Mouse (Mus musculus): Measurements from ENCODE around the gene Afm.

The Afm gene

GRCm38 (mm10) chr5:90556052-90556451 is 37.3 kb downstream of the Afm start:
- peak; percentile 25 for DNase-seq

GRCm38 (mm10) chr5:90560743-90561142 is 42.0 kb downstream of the Afm start, which contains the start of gene 5830473C10Rik:
5830473C10Rik (plus strand) TSS chr5:90561107.
- peak; percentile 34 for DNase-seq

GRCm38 (mm10) chr5:90561721-90562275 is 43.1 kb downstream of the Afm start:
- peak; percentile 31 for DNase-seq

GRCm38 (mm10) chr5:90562880-90563279 is 44.1 kb downstream of the Afm start:
- DNase-seq: peak; percentile 54

- peak; percentile 18 for DNase-seq
These were observed 45.4 kb downstream of the Afm start for GRCm38 (mm10) chr5:90564161-90564560.

- no peak for DNase-seq
These were observed 46.5 kb downstream of the Afm start for GRCm38 (mm10) chr5:90565205-90565604.

- DNase-seq: peak; percentile 67
These were observed 49.1 kb downstream of the Afm start for GRCm38 (mm10) chr5:90567788-90568187.

- peak; percentile 19 for DNase-seq
These were observed 49.6 kb downstream of the Afm start for GRCm38 (mm10) chr5:90568338-90568737.

GRCm38 (mm10) chr5:90571216-90571615 is 52.5 kb downstream of the Afm start:
- peak; percentile 5 for DNase-seq

GRCm38 (mm10) chr5:90577751-90578150 is 59.0 kb downstream of the Afm start:
- DNase-seq: peak; percentile 86

GRCm38 (mm10) chr5:90579556-90579955 is 60.8 kb downstream of the Afm start:
- DNase-seq: no peak

- no peak for DNase-seq
These were observed 63.4 kb downstream of the Afm start for GRCm38 (mm10) chr5:90582179-90582578.

GRCm38 (mm10) chr5:90584799-90585198 is 66.1 kb downstream of the Afm start:
- peak; percentile 19 for DNase-seq

- no peak for DNase-seq
These were observed 67.8 kb downstream of the Afm start for GRCm38 (mm10) chr5:90586511-90586910.

- no peak for DNase-seq
These were observed 69.4 kb downstream of the Afm start for GRCm38 (mm10) chr5:90588104-90588503.

- DNase-seq: peak; percentile 91
These were observed 70.2 kb downstream of the Afm start for GRCm38 (mm10) chr5:90588708-90589595.

GRCm38 (mm10) chr5:90590676-90591075 is 71.9 kb downstream of the Afm start:
- DNase-seq: no peak

- no peak for DNase-seq
These were observed 73.2 kb downstream of the Afm start for GRCm38 (mm10) chr5:90591936-90592335.

GRCm38 (mm10) chr5:90594945-90595344 is 76.2 kb downstream of the Afm start:
- no peak for DNase-seq

- no peak for DNase-seq
These were observed 77.4 kb downstream of the Afm start for GRCm38 (mm10) chr5:90596155-90596554.

GRCm38 (mm10) chr5:90601469-90601868 is 82.7 kb downstream of the Afm start:
- DNase-seq: no peak
